Mouse (Mus musculus): ENCODE measurements around the gene Egfl7.

Gene Egfl7

DNA sequence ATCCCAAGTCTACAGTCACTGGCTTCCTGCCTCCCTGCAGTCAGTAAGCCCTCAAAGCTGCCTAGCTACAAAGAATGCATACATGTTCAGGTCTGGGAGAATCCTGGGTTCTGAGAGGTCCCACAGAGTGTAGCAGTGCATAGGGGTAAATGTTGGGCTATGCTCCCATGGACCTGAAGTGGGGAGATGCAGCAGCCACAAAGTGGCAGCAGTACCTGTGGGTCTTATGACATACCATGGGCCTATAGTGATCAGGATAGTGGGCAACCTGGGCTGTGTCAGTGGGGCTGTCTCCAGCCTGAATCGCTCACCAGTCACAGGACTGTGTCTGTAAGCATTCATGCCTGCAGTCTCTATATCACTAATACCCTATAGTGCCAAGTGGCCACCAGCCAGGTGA lies at the start of gene Egfl7:
Gene Egfl7, plus strand, starts transcription at position 301 of the 400 bp plus-strand sequence.
- no peak for DNase-seq

GRCm38 (mm10) chr2:26531829-26532228 lies 48.0 kb upstream of the Egfl7 start:
- DNase-seq = no peak

DNA sequence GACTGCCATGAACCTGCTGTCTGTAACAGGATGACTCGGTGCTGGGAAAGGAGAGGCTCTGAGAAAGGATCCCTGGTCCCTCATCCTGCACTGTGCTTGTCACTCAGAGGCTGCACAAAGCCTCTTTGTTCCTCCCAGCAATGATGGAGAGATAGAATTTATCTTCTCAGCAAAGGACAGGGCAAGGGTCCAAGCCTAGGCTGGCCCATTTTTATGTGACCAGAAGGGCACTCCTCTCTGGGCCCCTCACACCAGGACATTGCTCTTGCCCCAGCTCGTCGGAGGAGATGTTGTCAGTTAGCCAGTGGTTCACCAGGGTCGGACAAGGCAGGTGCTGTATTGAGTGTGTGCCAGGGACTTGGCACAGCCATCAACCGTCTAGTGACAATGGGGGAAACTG lies 46.6 kb upstream of the Egfl7 start:
- no peak for DNase-seq

DNA sequence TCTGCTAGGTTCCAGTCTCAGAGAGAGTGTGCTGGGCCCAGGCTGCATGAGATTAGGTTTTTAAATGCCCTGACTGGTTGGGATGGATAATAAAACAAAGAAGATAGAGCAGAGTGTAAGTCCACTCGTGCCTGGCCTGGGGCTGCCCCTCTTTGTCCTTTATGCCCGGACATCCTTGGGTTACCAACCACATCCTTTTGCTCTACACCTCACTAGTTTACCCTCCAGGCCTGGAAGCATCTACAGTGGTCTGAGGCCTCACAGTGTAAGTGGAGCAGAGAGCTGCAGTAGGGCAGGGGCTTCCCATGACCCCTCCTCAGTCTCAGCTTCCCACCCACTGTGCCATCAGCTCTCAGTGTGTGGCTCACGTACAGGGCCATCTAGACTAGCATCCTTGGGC lies 45.7 kb upstream of the Egfl7 start:
- no peak for DNase-seq

GRCm38 (mm10) chr2:26534616-26535015 lies 45.2 kb upstream of the Egfl7 start:
- DNase-seq = peak; percentile 12

DNA sequence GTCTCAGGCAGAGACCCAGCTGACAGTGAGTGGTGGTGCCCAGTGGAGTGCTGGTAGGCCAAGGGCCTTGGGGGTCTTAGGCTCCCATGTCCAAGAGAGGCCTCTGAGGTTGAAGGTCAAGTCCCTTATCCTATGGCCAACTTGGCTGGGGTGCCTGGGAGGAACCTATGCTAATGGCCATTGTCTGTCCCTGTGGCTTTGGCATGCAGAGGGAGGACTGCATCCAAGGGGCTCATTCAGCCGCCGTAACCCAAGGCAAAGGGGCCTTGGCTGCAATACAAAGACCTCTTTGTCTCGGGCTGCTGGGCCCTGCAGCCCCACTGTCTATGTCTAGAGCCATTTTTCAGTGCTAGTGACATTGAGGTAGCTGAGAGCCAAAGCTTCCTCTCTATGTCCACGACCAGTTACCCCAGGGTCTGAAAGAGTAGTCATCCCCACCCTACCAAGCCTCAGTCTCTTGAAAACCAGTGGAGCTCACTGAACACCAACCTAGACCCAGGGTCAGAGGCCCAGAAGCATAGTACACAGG lies 44.2 kb upstream of the Egfl7 start:
- peak; percentile 30 for DNase-seq

- no peak for DNase-seq
These were observed 40.3 kb upstream of the Egfl7 start for GRCm38 (mm10) chr2:26539516-26539915.

DNA sequence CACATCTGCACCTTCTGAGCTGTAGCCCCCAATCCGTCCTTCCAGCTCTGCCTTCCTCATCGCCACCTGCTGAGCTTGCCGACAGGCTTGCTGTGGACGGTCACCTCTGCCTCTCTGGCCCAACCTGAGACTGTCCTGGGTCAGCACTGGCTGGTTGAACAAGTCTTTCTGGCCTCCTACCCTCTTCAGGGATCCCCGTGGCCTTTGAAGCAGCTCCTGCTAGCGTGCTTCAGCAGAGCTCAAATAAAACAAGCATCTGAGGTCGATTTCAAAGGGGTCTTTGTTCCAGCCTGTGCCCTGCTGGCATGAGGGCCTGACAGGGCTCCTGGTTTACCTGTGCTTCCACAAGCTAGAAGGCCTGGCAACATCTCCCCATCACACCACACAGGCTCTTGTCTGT lies 39.1 kb upstream of the Egfl7 start:
- no peak for DNase-seq

DNA sequence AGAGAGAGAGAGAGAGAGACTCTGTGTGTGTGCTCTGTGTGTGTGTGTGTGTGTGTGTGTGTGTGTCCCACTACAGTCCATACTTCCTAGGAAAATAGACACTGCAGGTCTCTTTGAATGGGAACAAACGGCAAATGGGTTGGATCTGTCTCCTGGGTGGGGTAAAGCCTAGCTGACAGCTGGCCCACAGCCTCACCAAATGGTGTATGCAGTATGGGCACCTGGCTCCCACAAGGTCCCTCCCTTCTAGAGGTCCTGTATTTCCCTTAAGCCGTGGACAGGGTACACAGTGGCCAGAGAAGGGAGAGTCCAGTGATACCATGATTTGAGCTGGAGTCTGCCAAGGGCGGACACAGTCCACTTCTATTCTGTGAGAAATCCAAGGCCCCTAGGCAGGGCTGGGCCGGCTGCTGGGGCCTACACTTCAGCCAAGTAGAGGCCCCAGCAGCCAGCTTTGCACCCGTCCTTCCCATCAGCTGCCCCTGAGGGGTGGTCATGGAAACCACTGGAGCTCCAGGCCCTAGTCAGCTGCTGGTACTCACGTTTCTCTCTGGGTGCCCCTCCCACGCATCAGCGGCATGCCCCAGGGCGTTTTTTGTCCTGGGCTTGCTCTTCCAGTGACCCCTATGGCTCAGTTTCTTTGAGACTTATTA lies 38.4 kb upstream of the Egfl7 start:
- no peak for DNase-seq

DNA sequence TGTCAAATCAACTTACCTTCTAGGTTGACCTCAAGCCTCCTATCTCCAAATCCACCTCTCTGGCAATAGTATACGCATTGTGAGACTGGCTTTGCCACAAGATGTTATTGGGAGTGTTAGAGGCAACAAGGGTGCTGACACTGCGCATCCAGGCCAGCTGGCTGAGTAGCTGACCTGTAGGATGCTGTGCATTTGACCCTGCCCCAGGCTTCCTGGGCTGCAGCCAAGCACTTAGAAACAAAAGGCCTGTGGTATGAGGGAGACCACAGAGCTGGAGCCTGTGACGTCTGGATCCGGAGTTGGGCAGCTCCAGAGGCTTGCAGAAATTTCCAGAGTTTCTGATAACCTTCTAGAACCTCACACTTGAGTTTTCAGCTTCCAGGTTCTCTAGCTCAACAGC lies 36.7 kb upstream of the Egfl7 start:
- DNase-seq = no peak

GRCm38 (mm10) chr2:26543768-26544167 lies 36.0 kb upstream of the Egfl7 start:
- DNase-seq = no peak

GRCm38 (mm10) chr2:26544265-26544664 lies 35.5 kb upstream of the Egfl7 start:
- no peak for DNase-seq

DNA sequence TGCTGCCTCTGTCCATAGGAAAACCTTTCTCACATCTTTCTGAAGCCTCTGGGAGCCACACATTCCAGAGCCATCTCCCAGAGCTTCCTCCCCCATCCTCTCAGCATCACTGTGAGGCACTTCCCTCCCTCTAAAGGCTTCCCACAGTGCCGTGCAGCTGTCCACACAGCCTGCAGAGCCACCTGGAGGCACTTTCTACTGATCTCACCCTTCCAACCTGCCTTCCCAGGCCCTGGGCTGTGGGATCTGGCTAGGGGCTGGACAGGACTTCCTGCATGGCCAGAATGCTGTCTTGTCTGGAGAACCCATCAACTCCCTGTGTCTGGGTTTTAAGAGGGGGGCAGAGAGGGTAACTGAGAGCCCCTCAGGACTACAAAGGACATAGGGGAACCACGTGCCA lies 32.3 kb upstream of the Egfl7 start:
- peak; percentile 46 for DNase-seq

GRCm38 (mm10) chr2:26549801-26550200 lies 30.0 kb upstream of the Egfl7 start:
- DNase-seq = no peak

DNA sequence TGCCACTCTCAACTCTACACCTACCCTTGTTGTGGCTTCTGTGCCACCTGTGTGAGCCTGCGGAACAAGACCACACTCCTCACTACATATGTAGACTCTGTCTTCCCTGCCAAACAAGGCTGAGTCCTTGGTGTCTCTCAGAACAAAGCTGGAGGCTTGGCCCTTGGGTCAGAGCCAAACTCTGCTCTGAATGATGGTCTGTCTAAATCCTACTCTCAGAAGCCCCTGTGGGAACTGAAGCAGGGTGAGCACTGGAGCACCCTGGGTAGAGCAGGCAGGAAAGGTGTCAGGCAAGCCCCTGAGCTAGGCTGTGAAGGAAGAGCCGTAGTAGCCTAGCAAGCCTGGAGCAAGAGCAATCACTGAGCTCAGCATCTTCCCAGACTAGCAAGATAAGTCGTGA lies 29.6 kb upstream of the Egfl7 start:
- no peak for DNase-seq

DNA sequence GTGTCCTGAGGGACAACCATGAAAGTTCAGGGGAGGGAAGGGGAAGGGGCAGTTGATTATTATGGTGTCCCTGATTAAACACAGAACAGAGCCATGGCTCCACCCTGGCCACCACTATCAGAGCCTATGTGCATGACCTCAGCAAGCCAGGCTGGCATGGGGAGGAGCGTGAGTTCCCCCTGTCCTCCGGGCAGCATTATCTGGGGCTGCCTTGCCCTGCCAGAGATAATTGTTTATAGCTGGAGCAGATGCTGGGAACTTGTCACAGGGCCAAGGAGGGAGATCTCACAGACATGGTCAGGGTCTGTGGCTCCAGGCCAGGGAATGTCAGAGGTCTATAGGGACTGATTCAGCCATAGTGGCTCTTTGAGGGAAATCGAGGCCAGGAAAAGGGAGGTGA lies 29.0 kb upstream of the Egfl7 start:
- no peak for DNase-seq

DNA sequence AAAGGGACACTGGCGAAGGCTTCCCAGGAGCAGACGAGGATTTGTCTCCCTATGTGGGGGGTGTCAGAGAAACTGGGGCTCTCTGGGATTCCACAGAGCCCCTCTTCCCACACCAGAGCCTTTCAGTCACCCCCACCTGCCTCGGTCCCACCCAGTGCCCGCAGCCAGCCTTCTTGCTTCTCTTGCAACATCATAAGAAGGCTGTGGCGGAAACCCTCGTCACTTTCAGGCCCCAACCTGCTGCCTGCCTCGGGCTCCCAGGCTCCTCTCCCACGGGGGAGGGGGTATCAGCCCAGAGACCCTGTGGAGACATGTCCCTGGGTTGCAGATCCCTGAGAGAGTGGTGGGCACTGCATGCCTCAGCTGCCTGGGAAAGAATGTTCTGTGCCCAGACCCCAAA lies 28.4 kb upstream of the Egfl7 start:
- DNase-seq = no peak

GRCm38 (mm10) chr2:26552066-26552465 lies 27.7 kb upstream of the Egfl7 start:
- no peak for DNase-seq

GRCm38 (mm10) chr2:26553904-26554303 lies 25.9 kb upstream of the Egfl7 start:
- no peak for DNase-seq

DNA sequence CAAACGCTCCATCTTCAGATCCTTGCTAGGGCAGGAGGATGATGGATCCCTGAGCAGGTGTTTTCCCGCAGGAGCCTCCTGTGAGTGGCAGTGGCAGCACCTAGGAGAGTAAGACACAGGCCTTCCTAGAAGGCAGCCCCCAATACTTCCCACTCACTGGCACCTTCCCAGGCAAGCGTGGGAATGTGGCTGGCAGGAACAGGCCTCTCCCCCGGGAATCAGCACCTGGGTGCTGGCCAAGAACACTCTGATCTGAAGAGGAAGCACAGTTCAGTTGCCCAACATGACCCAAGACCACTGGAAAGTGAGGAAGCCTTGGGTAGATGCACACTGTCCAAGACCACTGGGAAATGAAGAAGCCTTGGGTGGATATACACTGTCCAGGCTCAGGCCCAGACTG lies 24.7 kb upstream of the Egfl7 start:
- no peak for DNase-seq

DNA sequence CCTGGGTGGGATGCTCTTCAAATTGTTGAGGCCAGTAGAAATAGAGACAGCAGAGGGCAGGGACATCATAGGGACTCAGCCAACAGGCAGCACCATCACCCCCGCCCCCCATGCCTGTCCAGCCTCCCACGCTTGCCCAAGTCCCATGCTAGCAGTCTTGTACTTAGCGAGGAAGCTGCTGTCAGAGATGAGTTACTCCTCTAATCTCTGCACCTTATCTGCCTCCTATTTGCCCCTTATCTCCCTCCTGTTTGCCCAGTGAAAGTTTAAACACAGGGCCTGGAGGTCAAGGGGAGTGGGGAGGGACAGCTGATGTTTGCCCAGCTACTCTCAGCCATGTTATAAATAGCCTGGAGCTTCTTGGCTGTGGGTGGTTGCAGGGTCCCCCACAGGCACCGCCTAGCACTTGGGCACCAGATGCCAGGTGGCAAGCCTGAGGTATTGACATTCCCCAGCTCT lies 23.2 kb upstream of the Egfl7 start:
- DNase-seq = no peak

- no peak for DNase-seq
These were observed 19.3 kb upstream of the Egfl7 start for GRCm38 (mm10) chr2:26560506-26560905.

DNA sequence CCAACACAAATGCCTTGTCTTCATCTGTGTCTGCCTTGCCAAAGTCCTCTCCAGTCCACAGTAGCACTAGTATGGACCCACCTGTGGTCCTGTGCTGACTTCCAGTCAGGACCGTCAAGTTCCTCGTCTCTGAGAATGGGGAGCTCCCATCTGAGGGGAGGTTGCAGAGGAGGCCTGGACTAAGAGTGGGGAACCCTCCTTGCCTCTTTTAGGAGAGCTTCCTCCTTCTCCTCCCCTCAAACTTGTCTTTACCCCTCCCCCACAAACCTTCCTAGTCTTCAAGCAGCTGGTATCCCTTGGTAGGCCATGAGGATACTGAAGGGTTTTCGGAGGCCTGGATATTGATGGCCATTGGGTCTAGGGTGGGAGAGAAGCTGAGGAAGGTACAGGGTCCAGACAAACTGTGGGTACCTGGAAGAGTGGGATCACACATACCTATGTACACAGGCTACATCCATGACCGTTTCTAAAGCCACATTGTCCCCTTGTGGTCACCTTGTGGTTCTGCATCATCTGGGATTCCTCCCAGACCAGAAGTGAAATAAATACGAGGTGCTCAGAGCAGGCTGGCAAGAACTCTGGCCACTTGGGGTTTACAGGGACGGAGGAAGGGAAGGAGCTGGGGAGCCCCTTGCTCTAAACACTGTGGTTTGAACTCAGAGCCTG lies 18.3 kb upstream of the Egfl7 start:
- no peak for DNase-seq

GRCm38 (mm10) chr2:26566221-26566620 lies 13.6 kb upstream of the Egfl7 start:
- DNase-seq = peak; percentile 12

- DNase-seq = no peak
These were observed 9.8 kb upstream of the Egfl7 start for GRCm38 (mm10) chr2:26570034-26570433.
